Mouse (Mus musculus): ENCODE data around the gene Nfkbie. TPM values are rescaled to one million over a fixed set of nuclear protein-coding genes. Genes with fewer than 3 reads are reported as not detected.

Gene Nfkbie
- total RNA-seq, 2 experiments from 2014 or later = 1.8 to 2.8 TPM

Other genes with a start within 250 kb of the Nfkbie start
- gene Cdc5l, start 122.0 kb upstream of the Nfkbie start, total RNA-seq (2021) = 10 to 100 TPM; 60.8 to 61.4 TPM
- 1 to 10 TPM; 4.7 to 6.2 TPM for gene Spats1, start 80.3 kb upstream of the Nfkbie start, total RNA-seq (2021)
- gene Aars2, start 48.9 kb upstream of the Nfkbie start, total RNA-seq (2021) = 10 to 100 TPM; 24.1 to 25.6 TPM
- 1 to 10 TPM in 1 of 2 experiments, under 1 TPM in 1; 0.94 to 1.4 TPM for gene Tcte1, start 32.3 kb upstream of the Nfkbie start, total RNA-seq (2021)
- gene Tmem151b, start 6.0 kb upstream of the Nfkbie start, total RNA-seq (2021) = 100 to 1,000 TPM; 129 to 136 TPM
- 10 to 100 TPM; 26.0 to 30.0 TPM for gene Slc35b2, start 8.2 kb downstream of the Nfkbie start, total RNA-seq (2021)
- gene Hsp90ab1, start 17.6 kb downstream of the Nfkbie start, total RNA-seq (2021) = 1,000 to 10,000 TPM; 1,506 to 1,598 TPM
- 10 to 100 TPM; 21.7 to 28.0 TPM for gene Slc29a1, start 43.9 kb downstream of the Nfkbie start, total RNA-seq (2021)
- gene Mymx, start 46.4 kb downstream of the Nfkbie start, total RNA-seq (2021) = not detected
- gene Capn11, start 103.6 kb downstream of the Nfkbie start, total RNA-seq (2021) = under 1 TPM; 0.33 to 0.91 TPM
- gene Mrpl14, start 130.6 kb downstream of the Nfkbie start, total RNA-seq (2021) = 10 to 100 TPM; 42.0 to 45.8 TPM
- gene Tmem63b, start 131.2 kb downstream of the Nfkbie start, total RNA-seq (2021) = 100 to 1,000 TPM; 158 to 170 TPM
- gene 1600014C23Rik, start 178.1 kb downstream of the Nfkbie start, total RNA-seq (2021) = not detected